Mouse (Mus musculus) cerebellum, adult 11-12 months (tissue): Measurements from ENCODE around the gene Nox4.
"Not testable (repeated sequence)": the region's sequence is repeated elsewhere in the genome, so short reads cannot be mapped to it uniquely, and the experiment has no call there.

ENCODE experiments used
- DNase-seq: peaks from one replicate; pipeline ENCODE4 v3.0.0; 2022

Gene Nox4

GRCm38 (mm10) chr7:87374322-87374721, 128.4 kb downstream of the Nox4 start:
- DNase-seq: no peak

GRCm38 (mm10) chr7:87374935-87375334, 129.0 kb downstream of the Nox4 start:
- no peak for DNase-seq

GRCm38 (mm10) chr7:87397023-87397422, 151.1 kb downstream of the Nox4 start:
- no peak for DNase-seq

- DNase-seq: not testable (repeated sequence)
Observed at GRCm38 (mm10) chr7:87411373-87411772, 165.5 kb downstream of the Nox4 start.

GRCm38 (mm10) chr7:87413271-87413670, 167.4 kb downstream of the Nox4 start:
- DNase-seq: no peak
